Mouse (Mus musculus) B cell, adult 2 months (primary cell): ENCODE data around the gene Zfp811.

Experiments
- DNase-seq, 2 experiments: peaks; one replicate each; pipeline ENCODE4 v3.0.0; 2022

The Zfp811 gene

GRCm38 (mm10) chr17:32752813-32753360, 56.8 kb downstream of the Zfp811 start:
- no peak for DNase-seq

GRCm38 (mm10) chr17:32750611-32751010, 59.1 kb downstream of the Zfp811 start:
- no peak for DNase-seq
